10 mouse cellular contexts compared by ENCODE assay signal in the genomic region with DNA sequence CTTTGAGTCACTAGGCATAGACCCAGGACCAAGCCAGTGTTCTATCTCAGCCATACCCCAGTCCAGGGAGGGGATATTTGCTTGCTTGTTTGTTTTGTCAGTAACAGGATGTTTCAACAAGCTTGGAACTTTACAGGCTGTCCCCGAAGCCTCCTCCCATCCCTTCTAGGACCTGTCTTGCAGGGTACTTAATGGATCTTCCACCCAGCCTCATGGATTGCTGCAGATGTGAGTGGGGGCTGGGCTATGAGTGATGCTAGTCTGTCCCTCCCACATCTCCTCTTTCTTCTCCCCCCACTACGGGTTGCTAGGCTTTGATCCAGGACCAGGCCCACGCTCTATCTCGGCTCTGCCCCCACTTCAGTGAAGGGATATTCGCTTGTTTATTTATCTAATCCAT. TPM values are rescaled to one million over a fixed set of nuclear protein-coding genes. Genes with fewer than 3 reads are reported as not detected.
A peak's percentile ranks its signal among the peaks of the same experiment; 100 is the strongest.
DNase-seq lines count a peak whose midpoint lies in the region; ATAC-seq and TF ChIP-seq lines count a peak whose summit lies in the region.
"Had no signal": no experiment of that assay in that cellular context is flagged by ENCODE, and none has a peak within 500 bp of the region (broad histone marks: within the 10 kb centered on the region; RNA-seq: fewer than 3 reads in every experiment).

No protein-coding gene starts in this region.

- H3K36me3 ChIP-seq in kidney, adult 2 months (ENCODE audit: control insufficient read depth, insufficient read depth, low read length): no peaks in the 10 kb centered on the region
- no peaks in the 10 kb centered on the region for H3K36me3 ChIP-seq in embryonic facial prominence, embryonic 13.5 days

- H3K27ac ChIP-seq in kidney, adult 2 months (ENCODE audit: insufficient read depth, low read depth, low read length): peak overlapping the region; percentile 88
- peak overlapping the region; percentile 40 for H3K27ac ChIP-seq in embryonic facial prominence, embryonic 13.5 days

- ATAC-seq in embryonic facial prominence, embryonic 13.5 days (ENCODE audit: insufficient number of reproducible peaks, insufficient read depth, low FRiP score, low TSS enrichment, low read depth): no peak

- H3K4me3 ChIP-seq in kidney, adult 2 months (ENCODE audit: insufficient read depth, low read depth, low read length): no peak overlapping the region
- H3K4me3 ChIP-seq in embryonic facial prominence, embryonic 13.5 days: no peak overlapping the region
- H3K4me3 ChIP-seq: erythroblast, embryonic 14.5 days had no signal

- no peaks in the 10 kb centered on the region for H3K9me3 ChIP-seq in embryonic facial prominence, embryonic 13.5 days

- DNase-seq in kidney, adult 2 months: peak; percentile 60
- no peak for DNase-seq in kidney, adult 8-10 months
- peak; percentile 39 to 45 for DNase-seq in heart, postnatal 14 days
- DNase-seq in lung, postnatal 10 days: peak; percentile 69
- no peak for DNase-seq in ovary, postnatal 36 days (ENCODE audit: low spot score)
- no peak for DNase-seq in cerebellum, adult 18-20 months
- DNase-seq in natural killer cell, adult 2 months (ENCODE audit: low spot score in 2 of 2): no peak
- DNase-seq: thymus, postnatal 36 days had no signal

- no peak for TF ChIP-seq CTCF in kidney, adult 2 months (conservative IDR thresholded peaks at IDR 0.05; ENCODE audit: insufficient read depth, insufficient read length, low read depth, low read length)

- H3K27me3 ChIP-seq in kidney, adult 2 months (replicated peaks; ENCODE audit: control insufficient read depth, insufficient read depth, low read length): no peaks in the 10 kb centered on the region
- no peaks in the 10 kb centered on the region for H3K27me3 ChIP-seq in embryonic facial prominence, embryonic 13.5 days

- TF ChIP-seq POLR2A in kidney, adult 2 months (IDR thresholded peaks at IDR 0.05; ENCODE audit: low read depth, low read length): no peak

- H3K4me1 ChIP-seq in kidney, adult 2 months (ENCODE audit: control insufficient read depth, insufficient read depth, low read length): peaks cover 11% of the 10 kb centered on the region
- peaks cover 53% of the 10 kb centered on the region for H3K4me1 ChIP-seq in embryonic facial prominence, embryonic 13.5 days

- 57% methylated on average over 5 of the region's 5 CpGs for WGBS in kidney, adult 2 months
- WGBS in embryonic facial prominence, embryonic 13.5 days: 42% methylated on average over 5 of the region's 5 CpGs

- no peak overlapping the region for H3K9ac ChIP-seq in embryonic facial prominence, embryonic 13.5 days

- intact Hi-C loops in heart, postnatal 14 days (cut with DNase I): no loop called here

- no peak overlapping the region for H3K4me2 ChIP-seq in embryonic facial prominence, embryonic 13.5 days

RNA-seq across cellular contexts. Expression of a gene that starts 16.8 kb away (rescaled TPM):
- polyA plus RNA-seq in kidney, adult 2 months (2012; rRNA removed): 49.1 and 52.2 TPM in 2 replicates
- polyA plus RNA-seq in embryonic facial prominence, embryonic 13.5 days (2015; fragmentation: Nextera tagmentation; extraction: Ambion mirVana): 44.3 and 47.3 TPM in 2 replicates
- 10 to 100 TPM; 89.1 to 92.0 TPM for total RNA-seq in heart, postnatal 14 days (2021)

Comparison
In these comparisons a context has a peak if more than half of its experiments do, and no peak if none do; other contexts are left out.
1. DNase-seq: peak in kidney, adult 2 months (single experiment), heart, postnatal 14 days (2 of 2) and lung, postnatal 10 days (single experiment); none in kidney, adult 8-10 months (0 of 2), ovary, postnatal 36 days (single experiment), cerebellum, adult 18-20 months (0 of 2) and natural killer cell, adult 2 months (0 of 2).